Comparison of ENCODE assay signal across 8 mouse cellular contexts in genomic region chr2:68784710-68785427, GRCm38 (mm10).
DNase-seq lines count a peak whose midpoint lies in the region; ATAC-seq and TF ChIP-seq lines count a peak whose summit lies in the region.

No protein-coding gene starts in this region.

- H3K4me3 ChIP-seq in midbrain, embryonic 13.5 days (replicated peaks), result no peak overlapping the region
- H3K4me3 ChIP-seq in small intestine, adult 2 months (ENCODE audit: low read depth, low read length), result no peak overlapping the region

- H3K4me2 ChIP-seq in midbrain, embryonic 13.5 days (replicated peaks), result no peak overlapping the region

- no peaks in the 10 kb centered on the region for H3K27me3 ChIP-seq in midbrain, embryonic 13.5 days
- no peaks in the 10 kb centered on the region for H3K27me3 ChIP-seq in small intestine, adult 2 months (ENCODE audit: control insufficient read depth, insufficient read depth, low read length)

- no peak overlapping the region for H3K27ac ChIP-seq in midbrain, embryonic 13.5 days
- H3K27ac ChIP-seq in small intestine, adult 2 months (ENCODE audit: insufficient read depth, low read depth, low read length), result no peak overlapping the region

- H3K9me3 ChIP-seq in midbrain, embryonic 13.5 days, result no peaks in the 10 kb centered on the region

- no peak for TF ChIP-seq POLR2A in small intestine, adult 2 months (IDR thresholded peaks at IDR 0.05; ENCODE audit: low read depth, low read length)

- peak; percentile 71 to 93 for DNase-seq in adrenal gland, adult (ENCODE audit: inconsistent age in 2 of 2, low spot score in 1 of 2)
- peak; percentile 83 for DNase-seq in embryo, embryonic 11 days
- peak; percentile 44 to 72 for DNase-seq in gastrocnemius, postnatal 4 days (ENCODE audit: low spot score in 2 of 2)
- peak; percentile 87 for DNase-seq in kidney, adult 18-20 months
- peak; percentile 75 for DNase-seq in left cerebral cortex, postnatal 4 days

- H3K9ac ChIP-seq in midbrain, embryonic 13.5 days (replicated peaks), result no peak overlapping the region

- H3K4me1 ChIP-seq in midbrain, embryonic 13.5 days (replicated peaks), result no peaks in the 10 kb centered on the region
- H3K4me1 ChIP-seq in small intestine, adult 2 months (ENCODE audit: control insufficient read depth, insufficient read depth, insufficient read length, low read length), result peaks cover 15% of the 10 kb centered on the region; the same call in 1 of the 2 replicates

- peak; percentile 97; the same call in 1 of the 2 replicates for TF ChIP-seq CTCF in small intestine, adult 2 months (IDR thresholded peaks at IDR 0.05; ENCODE audit: extremely low read depth, insufficient read length, insufficient replicate concordance, low read depth, low read length)

- H3K36me3 ChIP-seq in midbrain, embryonic 13.5 days, result no peaks in the 10 kb centered on the region
- H3K36me3 ChIP-seq in small intestine, adult 2 months (ENCODE audit: control insufficient read depth, insufficient read depth, low read length), result no peaks in the 10 kb centered on the region

- peak; percentile 88 for ATAC-seq in midbrain, embryonic 13.5 days
- no peak for ATAC-seq in erythroid progenitor cell, adult 5-6 weeks (replicated peaks; ENCODE audit: low FRiP score, poor library complexity, severe bottlenecking)

- WGBS in midbrain, embryonic 13.5 days, result 38% methylated on average over 5 of the region's 5 CpGs
- 15% methylated on average over 5 of the region's 5 CpGs for WGBS in small intestine, adult 2 months

- intact Hi-C loops in left cerebral cortex, postnatal 4 days (cut with DNase I), result loop anchor here (5.0 to 10.0 kb wide), 3 partner anchors 317 to 707 kb away; no protein-coding TSS in a partner anchor
